Mouse (Mus musculus): ENCODE measurements at regions not wholly inside any gene's neighbourhood (a gene's known extent, or its start where the extent isn't known, plus 50 kb on each side); places are given as distances from the start of the nearest gene placed in this dataset.

DNA sequence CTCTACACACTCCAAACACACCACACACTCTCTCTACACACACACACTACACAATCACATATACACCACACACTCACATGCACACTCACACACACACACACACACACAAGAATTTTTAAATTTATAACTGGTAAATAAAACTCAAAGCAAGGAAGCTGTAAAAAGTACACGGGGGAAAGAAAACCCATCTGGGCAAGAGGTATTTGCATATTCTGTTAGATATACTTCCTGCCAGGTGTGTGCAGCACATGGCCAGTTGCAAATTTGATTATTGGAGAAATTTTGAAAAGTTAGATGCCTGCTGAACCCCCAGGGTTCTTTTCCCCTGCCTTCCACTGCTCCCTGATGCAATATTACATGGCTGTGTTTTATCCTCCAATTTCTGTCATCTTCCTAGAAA, 226.4 kb downstream of the Lpin1 start:
- TF ChIP-seq CTCF (IDR thresholded peaks at IDR 0.05; ENCODE audit: borderline replicate concordance, insufficient read depth, low read depth, low read length) (no peak), POLR2A (IDR thresholded peaks at IDR 0.05; ENCODE audit: borderline replicate concordance, insufficient read depth, low read length) (no peak)
